Mouse (Mus musculus): ENCODE measurements at regions not wholly inside any gene's neighbourhood (a gene's known extent, or its start where the extent isn't known, plus 50 kb on each side); places are given as distances from the start of the nearest gene placed in this dataset.

GRCm38 (mm10) chr1:90504583-90505080 lies 98.1 kb upstream of the Cops8 start:
- no peak for DNase-seq (ENCODE audit: low read depth, low spot score)

DNA sequence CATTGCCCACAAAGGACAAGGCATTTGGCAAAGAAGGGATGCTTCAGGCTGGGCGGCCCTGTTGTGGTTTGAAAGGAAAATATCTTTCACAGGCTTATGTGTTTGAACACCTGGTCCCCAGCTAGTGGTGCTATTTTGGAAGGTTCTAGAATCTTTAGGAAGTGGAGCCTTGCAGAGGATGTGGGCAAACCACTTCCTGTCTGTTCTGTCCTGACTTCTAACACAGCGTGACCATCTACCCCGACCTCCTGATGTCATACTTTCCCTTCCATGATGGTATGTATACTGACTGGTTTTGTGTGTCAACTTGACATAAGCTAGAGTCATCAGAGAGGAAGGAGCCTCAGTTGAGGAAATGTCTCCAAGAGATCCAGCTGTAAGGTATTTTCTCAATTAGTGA lies 97.2 kb upstream of the Cops8 start:
- peak; percentile 17 for DNase-seq (ENCODE audit: low read depth, low spot score)

DNA sequence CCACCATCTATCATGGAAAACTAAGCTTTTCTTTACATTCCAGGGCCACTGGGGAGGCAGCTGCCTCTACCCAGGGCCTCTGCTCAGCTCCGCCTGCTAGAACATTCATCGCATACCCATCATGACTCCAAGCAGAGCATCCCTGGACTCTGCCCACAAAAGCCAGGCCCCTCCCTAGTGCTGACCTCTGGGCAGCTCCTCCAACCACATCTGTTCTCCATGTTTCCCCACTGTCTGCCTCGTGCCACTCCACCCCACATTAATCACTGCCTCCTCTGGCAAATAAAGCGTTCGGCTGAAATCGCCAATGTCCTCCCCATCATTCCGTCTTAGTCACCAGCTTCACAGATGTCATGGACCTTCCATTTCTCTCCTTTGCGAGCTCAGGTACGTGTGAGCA lies 96.2 kb upstream of the Cops8 start:
- no peak for DNase-seq (ENCODE audit: low read depth, low spot score)

GRCm38 (mm10) chr1:90509371-90509770 lies 93.4 kb upstream of the Cops8 start:
- no peak for DNase-seq (ENCODE audit: low read depth, low spot score)

GRCm38 (mm10) chr1:90513442-90514070 lies 89.2 kb upstream of the Cops8 start:
- DNase-seq (ENCODE audit: low read depth, low spot score) = no peak

GRCm38 (mm10) chr1:90514176-90514575 lies 88.6 kb upstream of the Cops8 start:
- DNase-seq (ENCODE audit: low read depth, low spot score) = no peak

DNA sequence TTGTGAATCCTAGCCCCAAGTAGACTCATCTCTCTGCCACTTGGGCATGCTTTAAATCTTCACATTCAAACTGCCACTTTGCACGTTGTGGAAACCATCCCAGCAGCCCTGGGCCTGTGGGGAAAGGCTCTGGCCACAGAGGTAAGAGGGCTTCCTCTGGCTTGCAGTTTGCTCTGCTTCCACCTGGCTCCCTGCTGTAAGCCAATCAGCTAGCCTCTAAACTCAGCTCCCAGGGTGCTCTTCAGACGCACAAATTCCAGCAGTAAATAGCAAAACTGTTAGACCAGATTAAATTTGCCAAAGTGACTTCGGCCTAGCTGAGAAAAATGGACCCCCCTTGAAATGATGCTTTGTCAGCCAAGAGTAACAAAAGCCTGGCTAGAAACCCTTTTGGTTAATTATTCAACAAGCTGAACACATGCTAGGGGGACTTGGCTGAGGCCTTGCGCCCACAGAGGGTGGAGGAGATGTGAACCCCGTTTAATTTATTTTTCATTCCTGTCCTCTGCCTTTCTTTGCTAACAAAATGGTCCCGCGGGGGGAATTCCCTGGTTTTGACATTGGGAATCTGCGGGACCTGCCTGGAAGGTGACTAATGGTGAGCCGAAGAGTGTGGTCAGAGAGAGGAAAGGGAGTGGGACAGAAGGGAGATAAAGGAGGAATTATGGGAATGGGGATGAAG lies 84.1 kb upstream of the Cops8 start:
- DNase-seq (ENCODE audit: low read depth, low spot score) = no peak

DNA sequence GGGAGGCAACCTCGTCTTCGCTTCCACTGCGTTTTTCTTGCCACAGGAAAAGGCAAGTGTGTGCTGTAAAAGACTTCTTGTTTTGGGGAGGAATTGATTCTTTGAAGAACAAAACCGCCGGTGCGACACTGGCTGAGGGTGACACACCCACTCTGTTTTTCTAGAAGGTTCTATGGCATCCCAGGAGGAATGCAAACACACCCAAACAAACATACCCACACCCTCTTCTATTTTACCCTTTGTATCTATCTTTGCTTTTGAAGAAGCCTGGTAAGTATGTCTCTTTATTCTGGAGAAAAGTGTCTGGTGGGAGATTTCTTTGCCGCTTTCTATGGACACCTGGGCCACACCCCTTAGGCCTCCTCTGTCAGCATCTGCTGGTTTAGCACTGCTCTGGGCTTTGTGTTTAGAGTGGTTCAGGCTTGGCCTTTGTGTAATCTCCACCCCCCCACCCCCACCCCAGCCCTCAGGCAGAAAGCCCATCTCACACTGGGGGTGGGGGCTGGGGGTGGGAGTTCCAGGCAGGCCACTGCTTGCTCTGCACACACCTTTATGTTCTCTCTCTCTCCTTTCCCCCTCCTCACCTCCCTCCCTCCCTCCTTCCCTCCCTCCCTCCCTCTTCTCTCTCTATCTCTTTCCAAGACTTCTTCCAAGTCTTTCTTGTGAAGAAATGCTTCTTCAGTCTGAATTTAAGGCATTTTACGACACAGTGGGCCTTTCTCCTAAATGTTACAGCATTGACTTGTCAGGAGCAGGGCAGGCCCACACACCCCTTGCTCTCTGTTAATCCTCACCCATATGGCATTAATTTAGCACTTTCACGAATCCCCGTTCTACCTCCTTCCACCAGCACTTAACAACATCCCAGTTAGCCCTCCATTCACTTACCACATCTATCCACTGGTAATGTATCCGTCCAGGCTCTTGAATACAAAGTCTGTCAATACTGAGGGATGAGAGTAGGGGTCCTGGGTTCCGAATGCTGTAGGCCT lies 83.2 kb upstream of the Cops8 start:
- no peak for DNase-seq (ENCODE audit: low read depth, low spot score)

DNA sequence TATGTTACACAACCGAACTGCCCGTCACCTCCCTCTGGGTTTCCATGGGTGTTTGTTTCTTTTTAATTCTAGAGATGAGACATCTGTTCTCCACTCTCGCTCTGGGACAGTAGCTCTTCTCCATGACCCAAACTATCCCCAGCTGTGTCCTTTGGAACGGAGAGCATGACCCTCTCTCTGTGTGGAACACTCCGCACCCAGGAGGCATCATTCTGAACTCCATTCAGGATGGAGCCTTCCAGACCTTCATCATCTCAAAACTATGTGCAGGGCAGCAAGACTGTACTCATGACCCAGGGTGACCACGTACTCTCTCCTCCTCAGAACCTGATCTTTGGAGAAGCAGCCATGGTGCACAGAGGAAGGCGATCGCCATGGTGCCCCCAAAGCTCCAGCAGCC lies 80.5 kb upstream of the Cops8 start:
- no peak for DNase-seq (ENCODE audit: low read depth, low spot score)

DNA sequence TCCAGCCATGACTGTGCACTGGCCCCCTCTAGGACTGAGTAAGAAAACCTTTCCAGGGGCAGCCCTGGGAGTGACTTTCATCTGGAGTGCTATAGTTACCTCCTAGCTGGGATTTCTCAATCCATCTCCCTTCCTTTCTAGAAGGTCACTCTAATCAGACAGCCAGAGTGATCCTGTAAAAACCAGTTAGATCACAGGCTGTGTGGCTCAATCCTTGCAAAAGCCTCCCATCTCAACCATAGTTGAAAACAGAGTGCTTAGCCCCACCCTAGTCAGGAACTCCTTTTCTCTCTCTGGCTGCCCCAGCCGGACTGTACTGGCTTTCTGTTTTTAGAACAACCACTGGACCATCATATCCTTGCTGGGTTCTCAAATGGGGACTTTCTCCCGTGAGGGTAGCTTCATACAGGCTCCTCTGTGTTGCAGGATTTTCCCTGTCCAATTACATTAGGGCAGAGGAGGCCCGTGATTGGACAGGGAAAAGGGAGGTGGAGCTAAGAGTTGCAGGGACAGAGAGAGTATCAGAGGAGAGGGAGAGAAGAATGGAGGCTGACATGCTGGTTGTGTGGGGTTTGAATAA lies 78.0 kb upstream of the Cops8 start:
- DNase-seq (ENCODE audit: low read depth, low spot score) = no peak

GRCm38 (mm10) chr1:90526311-90526710 lies 76.5 kb upstream of the Cops8 start:
- DNase-seq (ENCODE audit: low read depth, low spot score) = no peak

GRCm38 (mm10) chr1:90527947-90528717 lies 74.6 kb upstream of the Cops8 start:
- DNase-seq (ENCODE audit: low read depth, low spot score) = no peak

DNA sequence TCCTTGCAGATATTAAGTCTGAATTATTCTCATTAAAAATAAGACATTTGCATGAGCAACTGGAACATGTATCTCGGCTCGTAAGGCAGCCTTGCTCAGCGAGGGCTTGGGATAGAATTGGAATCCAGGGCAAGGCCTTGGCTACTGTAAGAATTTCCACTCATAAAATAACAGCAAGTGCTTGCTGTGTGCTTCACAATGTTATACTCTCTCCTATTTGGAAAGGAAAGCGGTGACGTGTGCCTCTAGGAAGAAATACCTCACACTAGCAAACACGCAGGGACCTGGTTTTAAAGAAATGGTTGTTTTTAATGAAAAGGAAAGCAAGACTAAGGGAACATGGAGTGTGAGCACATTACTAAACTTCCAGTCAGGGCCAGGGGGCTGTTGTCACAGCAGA lies 69.3 kb upstream of the Cops8 start:
- DNase-seq (ENCODE audit: low read depth, low spot score) = no peak

GRCm38 (mm10) chr1:90536105-90536504 lies 66.7 kb upstream of the Cops8 start:
- no peak for DNase-seq (ENCODE audit: low read depth, low spot score)

DNA sequence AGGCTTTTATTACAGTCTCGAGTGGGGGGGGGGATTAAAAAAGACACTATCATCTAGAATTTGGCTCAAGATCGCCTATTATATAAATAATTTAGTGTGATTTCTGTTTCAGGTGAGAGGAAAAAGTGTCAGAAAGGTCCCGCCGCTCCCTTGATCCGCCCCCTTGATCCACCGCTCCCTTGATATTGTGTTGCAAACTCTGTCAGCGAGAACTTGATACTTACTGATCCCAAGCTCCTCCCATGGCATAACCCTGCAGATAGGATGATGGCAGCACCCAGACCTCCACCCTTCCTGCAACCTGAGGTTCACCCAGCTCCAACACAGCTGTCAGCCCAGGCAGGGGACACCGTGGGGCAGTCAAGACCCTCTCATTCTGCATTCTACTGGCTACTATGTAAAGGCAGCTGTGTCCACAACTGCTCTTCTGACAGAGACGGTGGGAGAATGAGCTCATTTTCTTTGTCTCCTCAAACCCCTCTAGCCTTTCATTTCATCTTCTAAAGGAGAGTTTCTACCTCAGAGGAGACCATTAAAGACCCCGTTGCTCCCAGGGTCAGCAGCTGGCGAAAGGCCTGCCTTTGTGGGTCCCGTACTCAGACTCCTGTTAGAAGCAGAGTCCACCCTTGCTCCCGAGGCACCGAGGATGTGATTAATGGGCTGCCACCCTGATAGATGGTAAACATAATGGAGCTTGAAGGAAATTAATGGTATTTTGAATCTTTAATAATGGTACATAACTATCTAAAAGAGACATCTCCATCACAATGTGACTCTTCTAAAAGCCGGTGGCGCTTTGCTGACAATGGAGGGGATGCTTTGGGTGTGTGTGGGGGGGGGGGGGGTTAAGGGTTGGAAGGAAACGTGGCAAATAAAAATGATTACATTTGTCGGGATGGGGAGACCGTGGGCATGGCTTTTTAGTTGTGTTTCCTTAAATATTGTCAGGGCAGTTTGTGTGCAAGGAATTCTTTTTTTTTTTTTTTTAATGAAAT lies 58.7 kb upstream of the Cops8 start:
- no peak for DNase-seq (ENCODE audit: low read depth, low spot score)

- no peak for DNase-seq (ENCODE audit: low read depth, low spot score)
These were observed 57.8 kb upstream of the Cops8 start for GRCm38 (mm10) chr1:90544821-90545536.

DNA sequence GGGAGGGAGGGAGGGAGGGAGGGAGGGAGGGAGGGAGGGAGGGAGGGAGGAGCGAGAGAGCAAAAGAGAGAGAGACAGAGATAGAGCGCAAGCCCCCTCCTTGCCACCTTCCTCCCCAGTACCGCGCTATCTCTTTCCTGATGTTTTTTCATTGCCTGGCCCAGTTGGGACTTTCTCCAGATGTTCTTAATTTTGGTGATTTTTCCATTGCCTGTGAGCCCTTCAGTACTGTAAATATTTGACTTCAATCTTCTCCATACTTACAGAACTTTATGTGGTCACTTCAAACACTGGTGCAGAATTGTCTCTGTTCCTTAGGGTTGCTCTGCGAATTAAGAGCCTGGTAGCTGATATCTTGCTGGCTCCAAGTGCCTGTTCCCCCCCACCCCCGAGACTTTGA lies 50.1 kb upstream of the Cops8 start:
- no peak for DNase-seq (ENCODE audit: low read depth, low spot score)

All from CD4-positive, CD25-positive, alpha-beta regulatory T cell, adult 2 months (primary cell).